Mouse (Mus musculus) forebrain, embryonic 12.5 days (tissue): ENCODE results near the gene Utp20. TPM values are rescaled to one million over a fixed set of nuclear protein-coding genes. Genes with fewer than 3 reads are reported as not detected.
"Not testable (repeated sequence)": the region's sequence is repeated elsewhere in the genome, so short reads cannot be mapped to it uniquely, and the experiment has no call there.

Experiments used
- ATAC-seq: fragments of 200-750 bp; cut with Nextera tagmentation; 2 replicates; pipeline ENCODE4 v1.8.0; 2017; ENCODE audit warnings: moderate TSS enrichment; ENCODE audit not compliant: low FRiP score
- H3K27ac ChIP-seq: fragments of 300-500 bp; sonication (generic); 2 replicates; pipeline ENCODE4 v1.5.1; 2016; ENCODE audit warnings: mild to moderate bottlenecking
- H3K27me3 ChIP-seq: fragments of 300-500 bp; sonication (generic); 2 replicates; pipeline ENCODE4 v1.6.1; 2016; ENCODE audit warnings: mild to moderate bottlenecking
- H3K36me3 ChIP-seq: fragments of 300-500 bp; sonication (generic); replicated peaks from 2 replicates; pipeline ENCODE4 v1.6.1; 2016; ENCODE audit warnings: mild to moderate bottlenecking
- H3K4me1 ChIP-seq: fragments of 300-500 bp; sonication (generic); 2 replicates; pipeline ENCODE4 v1.6.1; 2016
- H3K4me2 ChIP-seq: fragments of 300-500 bp; sonication (generic); 2 replicates; pipeline ENCODE4 v1.6.1; 2016; ENCODE audit warnings: mild to moderate bottlenecking, moderate library complexity
- H3K4me3 ChIP-seq: fragments of 300-500 bp; sonication (generic); replicated peaks from 2 replicates; pipeline ENCODE4 v1.5.1; 2016; ENCODE audit warnings: mild to moderate bottlenecking
- H3K9ac ChIP-seq: fragments of 300-500 bp; sonication (generic); 2 replicates; pipeline ENCODE4 v1.6.1; 2016; ENCODE audit warnings: mild to moderate bottlenecking
- H3K9me3 ChIP-seq: fragments of 300-500 bp; sonication (generic); 2 replicates; pipeline ENCODE4 v1.6.1; 2016
- WGBS: fragments of 180-500 bp; shearing (Covaris S2); methylation state at CpG from one replicate; pipeline ENCODE4 v1.1.7; 2016; 5-methylcytosine and 5-hydroxymethylcytosine counted together
- polyA plus RNA-seq: library from polyadenylated mRNA; unstranded; fragments of >200 nt; fragmentation: Nextera tagmentation; extraction: Ambion mirVana; gene quantifications from 2 replicates; pipeline ENCODE4 v1.2.1, GENCODE M21; 2016

Utp20 gene
- polyA plus RNA-seq, 1 experiment from 2014 or later, result 24.5 TPM

DNA sequence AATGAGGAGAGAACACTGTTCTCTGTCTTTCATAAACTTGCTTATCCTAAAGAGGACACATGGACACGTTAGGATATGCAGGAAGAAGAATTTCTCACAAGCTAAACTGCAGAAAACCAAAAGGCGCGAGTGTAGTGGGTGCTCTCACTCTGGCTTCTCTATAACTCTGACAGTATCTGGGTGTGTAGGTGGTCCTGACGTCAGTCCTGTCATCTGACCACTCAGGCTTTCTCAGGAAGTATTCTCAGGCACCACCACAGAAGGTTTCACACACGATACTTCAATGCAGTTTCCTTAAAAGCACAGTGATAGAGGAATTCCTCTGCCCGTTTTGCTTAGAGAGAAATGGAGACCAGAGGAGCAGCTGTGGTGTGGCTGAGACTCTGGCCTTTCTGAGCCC is 50.4 kb downstream of the Utp20 start:
- H3K9me3 ChIP-seq, result no peaks in the 10 kb centered on the region
- no peak overlapping the region for H3K4me3 ChIP-seq
- H3K36me3 ChIP-seq, result peaks cover 38% of the 10 kb centered on the region
- H3K27ac ChIP-seq, result no peak overlapping the region
- no peak for ATAC-seq
- no peak overlapping the region for H3K9ac ChIP-seq
- H3K27me3 ChIP-seq, result no peaks in the 10 kb centered on the region
- H3K4me2 ChIP-seq, result no peak overlapping the region
- WGBS, result 93% methylated on average over 6 of the region's 6 CpGs
- H3K4me1 ChIP-seq, result no peaks in the 10 kb centered on the region

DNA sequence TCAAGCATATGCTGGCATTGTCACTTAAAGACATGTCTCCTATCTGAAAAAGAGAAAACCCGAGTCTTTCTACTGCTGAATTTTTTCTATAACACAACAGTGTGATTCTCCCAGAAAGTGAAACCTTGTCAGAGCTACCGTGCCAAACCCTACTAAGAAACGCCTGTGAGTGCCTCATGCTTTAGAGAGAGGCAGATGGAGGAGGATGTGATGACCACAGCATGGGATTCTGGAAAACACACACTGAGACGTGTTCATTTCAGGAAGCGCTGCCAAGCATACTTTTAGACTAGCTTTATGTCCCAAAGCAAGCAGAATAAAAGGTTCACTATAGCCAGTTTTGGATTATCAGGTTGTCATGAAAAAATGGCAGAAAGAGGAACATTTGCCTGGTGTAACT is 53.6 kb downstream of the Utp20 start:
- 87% methylated on average over 5 of the region's 5 CpGs for WGBS
- H3K4me3 ChIP-seq, H3K27ac ChIP-seq, H3K27me3 ChIP-seq, H3K4me1 ChIP-seq, ATAC-seq, H3K9ac ChIP-seq, H3K9me3 ChIP-seq, H3K4me2 ChIP-seq: not testable (repeated sequence)
- peaks cover 57% of the 10 kb centered on the region for H3K36me3 ChIP-seq

GRCm38 (mm10) chr10:88769676-88770075 is 56.9 kb downstream of the Utp20 start:
- Histone ChIP-seq H3K4me1 (no peaks in the 10 kb centered on the region), H3K27ac (no peak overlapping the region), H3K27me3 (no peaks in the 10 kb centered on the region), H3K9ac (no peak overlapping the region), H3K9me3 (no peaks in the 10 kb centered on the region), H3K4me2 (no peak overlapping the region), H3K36me3 (peaks cover 65% of the 10 kb centered on the region), H3K4me3 (no peak overlapping the region)
- ATAC-seq, result no peak
- WGBS, result 95% methylated on average over 7 of the region's 7 CpGs

- no peaks in the 10 kb centered on the region for H3K27me3 ChIP-seq
- ATAC-seq, result no peak
- no peaks in the 10 kb centered on the region for H3K4me1 ChIP-seq
- no peak overlapping the region for H3K9ac ChIP-seq
- no peaks in the 10 kb centered on the region for H3K9me3 ChIP-seq
- peaks cover 65% of the 10 kb centered on the region for H3K36me3 ChIP-seq
- H3K27ac ChIP-seq, result no peak overlapping the region
- no peak overlapping the region for H3K4me3 ChIP-seq
- WGBS, result 90% methylated on average over 5 of the region's 5 CpGs
- H3K4me2 ChIP-seq, result no peak overlapping the region
Measured at GRCm38 (mm10) chr10:88768961-88769360, 57.6 kb downstream of the Utp20 start.

DNA sequence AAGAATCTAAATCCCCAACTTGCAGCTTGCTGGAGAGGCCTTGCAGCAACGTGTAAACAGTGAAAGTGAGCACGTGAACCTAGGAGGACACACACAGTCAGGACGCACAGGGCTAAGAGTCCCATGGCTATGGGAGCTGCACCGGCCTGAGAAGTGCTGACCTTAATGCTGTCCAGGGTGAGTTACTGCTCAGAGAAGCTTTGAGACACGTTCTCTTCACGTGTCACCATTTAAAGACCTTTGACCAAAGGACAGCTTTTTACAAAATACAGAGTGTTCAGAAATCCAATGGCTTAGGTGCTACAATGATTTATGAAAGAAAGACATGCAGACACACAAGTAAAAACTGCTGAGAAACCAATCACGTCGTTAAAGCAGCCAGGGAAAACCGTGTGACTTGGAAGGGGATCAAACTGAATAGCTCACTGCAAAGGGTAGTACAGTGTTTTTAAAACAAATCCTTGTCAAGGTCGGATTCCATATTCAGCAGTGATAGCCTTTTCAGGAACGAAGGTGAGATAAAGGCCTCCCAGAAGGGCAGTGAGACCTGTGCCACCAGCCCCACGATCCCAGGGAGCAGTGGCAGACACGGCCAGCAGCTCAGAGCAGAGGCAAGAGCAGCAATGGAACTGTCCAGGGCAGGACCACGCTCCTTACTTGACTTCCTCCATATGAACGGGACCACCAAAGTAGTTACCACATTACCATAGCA is 61.0 kb downstream of the Utp20 start:
- no peak overlapping the region for H3K4me3 ChIP-seq
- H3K27ac ChIP-seq, result no peak overlapping the region
- no peaks in the 10 kb centered on the region for H3K9me3 ChIP-seq
- ATAC-seq, result no peak
- H3K36me3 ChIP-seq, result peaks cover 63% of the 10 kb centered on the region
- no peak overlapping the region for H3K9ac ChIP-seq
- no peak overlapping the region for H3K4me2 ChIP-seq
- H3K27me3 ChIP-seq, result no peaks in the 10 kb centered on the region
- 88% methylated on average over 15 of the region's 15 CpGs for WGBS
- no peaks in the 10 kb centered on the region for H3K4me1 ChIP-seq

GRCm38 (mm10) chr10:88761524-88762212 is 64.9 kb downstream of the Utp20 start:
- H3K4me2 ChIP-seq, result no peak overlapping the region
- H3K9me3 ChIP-seq, result no peaks in the 10 kb centered on the region
- H3K27ac ChIP-seq, result no peak overlapping the region
- no peak overlapping the region for H3K4me3 ChIP-seq
- no peak for ATAC-seq
- no peak overlapping the region for H3K9ac ChIP-seq
- H3K36me3 ChIP-seq, result peaks cover 70% of the 10 kb centered on the region
- WGBS, result 95% methylated on average over 13 of the region's 13 CpGs
- H3K4me1 ChIP-seq, result no peaks in the 10 kb centered on the region
- H3K27me3 ChIP-seq, result no peaks in the 10 kb centered on the region

DNA sequence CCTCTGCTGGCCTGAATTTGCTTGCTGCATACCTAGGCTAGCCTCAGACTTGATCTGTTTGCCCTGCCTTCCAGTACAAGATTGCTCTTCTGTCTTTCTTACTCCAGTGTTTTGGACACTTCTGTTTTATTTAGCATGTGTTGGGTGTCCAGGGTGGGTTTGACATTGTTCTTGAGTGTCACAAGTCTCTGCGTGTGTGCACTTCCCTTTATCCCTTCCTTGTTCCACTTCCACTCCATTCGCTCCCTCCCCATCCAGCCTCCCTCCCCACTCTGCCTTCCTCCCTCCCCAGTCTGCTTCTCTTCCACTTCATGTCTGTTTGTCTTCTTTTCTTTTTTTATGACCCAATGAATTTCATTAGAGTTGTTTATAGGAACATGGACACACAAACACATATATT is 85.2 kb downstream of the Utp20 start:
- no peak for ATAC-seq
- peaks cover 65% of the 10 kb centered on the region for H3K36me3 ChIP-seq
- WGBS, result 86% methylated on average over 2 of the region's 2 CpGs

DNA sequence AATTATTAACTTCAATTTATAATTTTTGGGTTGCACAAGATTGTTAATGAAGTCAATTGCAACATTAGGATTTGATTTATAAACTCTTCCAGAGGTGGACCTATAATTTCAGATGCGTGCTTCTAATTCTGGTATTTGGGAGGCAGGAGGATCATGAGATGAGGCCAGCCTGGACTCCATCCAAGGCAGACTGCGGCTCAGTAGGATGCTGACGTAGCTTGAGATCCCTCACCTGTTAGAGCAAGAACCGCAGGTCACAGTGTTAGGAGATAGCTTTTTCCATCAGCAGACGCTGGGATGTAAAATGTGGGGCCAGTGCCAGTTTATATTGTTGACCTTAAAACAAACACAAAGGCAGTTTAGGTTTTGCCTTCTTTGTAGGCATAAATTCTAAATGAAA is 85.8 kb downstream of the Utp20 start:
- no peak overlapping the region for H3K4me2 ChIP-seq
- no peak overlapping the region for H3K4me3 ChIP-seq
- no peaks in the 10 kb centered on the region for H3K4me1 ChIP-seq
- ATAC-seq, result no peak
- no peak overlapping the region for H3K27ac ChIP-seq
- no peak overlapping the region for H3K9ac ChIP-seq
- WGBS, result 92% methylated on average over 5 of the region's 5 CpGs
- no peaks in the 10 kb centered on the region for H3K9me3 ChIP-seq
- H3K27me3 ChIP-seq, result no peaks in the 10 kb centered on the region
- peaks cover 67% of the 10 kb centered on the region for H3K36me3 ChIP-seq

More for the DNA sequence above, 85.2 kb downstream of the Utp20 start:
- Histone ChIP-seq H3K9me3 (no peaks in the 10 kb centered on the region), H3K27ac (no peak overlapping the region), H3K9ac (no peak overlapping the region), H3K4me2 (no peak overlapping the region), H3K27me3 (no peaks in the 10 kb centered on the region), H3K4me3 (no peak overlapping the region), H3K4me1 (no peaks in the 10 kb centered on the region)

- Histone ChIP-seq H3K36me3 (peaks cover 61% of the 10 kb centered on the region), H3K9ac (no peak overlapping the region), H3K9me3 (no peaks in the 10 kb centered on the region), H3K4me3 (no peak overlapping the region), H3K4me2 (no peak overlapping the region), H3K4me1 (no peaks in the 10 kb centered on the region), H3K27me3 (no peaks in the 10 kb centered on the region), H3K27ac (no peak overlapping the region)
- WGBS, result 87% methylated on average over 1 of the region's 1 CpGs
- ATAC-seq, result no peak
Measured at GRCm38 (mm10) chr10:88739818-88740217, 86.8 kb downstream of the Utp20 start.

- not testable (repeated sequence) for H3K9ac ChIP-seq, H3K27ac ChIP-seq, H3K4me1 ChIP-seq, H3K9me3 ChIP-seq, H3K4me2 ChIP-seq, H3K4me3 ChIP-seq, H3K27me3 ChIP-seq, ATAC-seq
- H3K36me3 ChIP-seq, result peaks cover 55% of the 10 kb centered on the region
- WGBS, result 94% methylated on average over 8 of the region's 8 CpGs
Measured at GRCm38 (mm10) chr10:88739074-88739473, 87.5 kb downstream of the Utp20 start.

DNA sequence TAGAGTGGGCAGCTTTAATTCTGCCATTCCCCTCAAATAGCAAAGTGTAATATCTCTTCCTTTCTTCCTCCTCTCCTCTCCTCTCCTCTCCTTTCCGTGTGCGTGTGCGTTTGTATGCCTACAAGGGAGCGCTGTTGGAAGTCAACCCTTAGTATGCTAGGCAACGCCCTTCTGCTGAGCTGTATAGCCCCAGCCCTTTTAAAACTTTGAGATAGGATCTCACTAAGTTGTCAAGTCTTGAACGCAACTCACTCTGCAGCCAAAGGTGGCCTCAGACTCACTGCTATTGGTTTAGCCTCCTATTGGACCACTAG is 94.3 kb downstream of the Utp20 start:
- Histone ChIP-seq H3K27ac (no peak overlapping the region), H3K4me3 (peak overlapping the region; percentile 91), H3K36me3 (peaks cover 11% of the 10 kb centered on the region), H3K4me2 (peak overlapping the region; percentile 95), H3K9ac (peak overlapping the region; percentile 93), H3K27me3 (peaks cover 8% of the 10 kb centered on the region; the same call in 1 of the 2 replicates), H3K4me1 (peaks cover 11% of the 10 kb centered on the region), H3K9me3 (no peaks in the 10 kb centered on the region)
- WGBS, result 21% methylated on average over 6 of the region's 6 CpGs
- no peak for ATAC-seq

DNA sequence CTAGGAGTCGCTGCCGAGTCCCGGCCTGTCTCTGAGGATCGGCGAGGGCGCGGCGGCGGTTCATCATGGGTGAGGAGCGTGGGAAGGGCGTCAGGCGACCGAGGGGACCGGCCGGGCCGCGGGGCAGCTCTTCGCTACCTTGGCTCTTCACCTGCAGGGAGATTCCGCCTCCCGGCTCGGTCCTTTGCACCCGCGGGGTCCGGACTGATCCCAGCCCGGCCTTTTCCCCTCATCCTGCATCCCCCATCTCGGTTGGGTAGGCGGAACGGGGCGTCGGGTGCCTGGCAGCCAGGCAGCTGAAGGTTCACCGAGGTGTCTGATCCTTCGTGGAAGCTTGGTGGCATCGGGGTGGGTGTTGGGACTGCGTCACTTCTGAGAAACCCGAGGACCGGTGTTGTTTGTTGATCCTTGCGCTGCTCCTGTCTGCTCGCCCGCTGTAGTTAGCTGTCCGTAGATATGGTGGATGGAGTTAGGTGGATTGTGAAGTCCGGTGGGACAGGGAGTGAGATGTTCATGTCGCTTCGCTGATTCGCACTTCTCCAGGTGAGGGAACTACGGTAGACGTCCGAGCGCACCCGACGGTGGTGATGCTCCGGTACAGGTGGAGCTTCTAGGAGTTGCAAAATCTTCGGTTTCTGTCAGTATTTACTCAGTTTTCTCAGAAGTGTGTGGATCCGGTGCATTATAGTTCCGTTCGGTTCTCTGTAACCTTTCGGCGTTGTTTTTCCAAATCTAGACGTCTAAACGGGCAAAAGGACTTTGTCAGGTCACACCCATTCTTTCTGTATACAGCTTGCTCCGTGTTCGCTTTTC is 94.9 kb downstream of the Utp20 start:
- Histone ChIP-seq H3K4me3 (peak overlapping the region; percentile 91), H3K9me3 (no peaks in the 10 kb centered on the region), H3K9ac (peak overlapping the region; percentile 93), H3K27ac (peak overlapping the region; percentile 71; the same call in 1 of the 2 replicates), H3K36me3 (peaks cover 6% of the 10 kb centered on the region; the same call in 1 of the 2 replicates), H3K27me3 (peaks cover 10% of the 10 kb centered on the region; the same call in 1 of the 2 replicates), H3K4me1 (peaks cover 11% of the 10 kb centered on the region), H3K4me2 (peak overlapping the region; percentile 95)
- WGBS, result 3% methylated on average over 61 of the region's 61 CpGs
- ATAC-seq, result peak; percentile 45
